Mouse (Mus musculus): ENCODE data around the gene Dctd. TPM values are rescaled to one million over a fixed set of nuclear protein-coding genes. Genes with fewer than 3 reads are reported as not detected.

Dctd gene
- total RNA-seq (2021), result 1 to 10 TPM in 1 of 2 experiments, under 1 TPM in 1; 0.43 to 1.2 TPM

DNA sequence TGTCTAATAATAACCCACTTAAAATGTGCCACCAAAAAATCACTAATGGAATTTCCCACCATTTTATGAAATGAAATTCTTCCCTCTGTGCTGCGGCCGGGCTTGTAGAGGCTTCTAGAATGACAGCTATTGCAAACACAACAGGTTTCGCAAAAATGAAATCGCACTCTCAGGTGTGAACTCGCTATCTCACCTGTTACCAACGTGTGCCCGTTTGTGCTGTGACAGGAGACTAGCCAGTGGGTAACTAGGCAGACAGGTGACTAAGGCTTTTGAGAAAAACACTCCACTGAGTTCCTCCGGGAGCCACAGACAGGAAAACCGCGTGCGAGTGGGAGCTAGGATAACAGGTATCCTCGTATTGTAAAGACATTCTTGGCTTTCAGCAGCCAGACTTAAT is at the start of gene Dctd:
Dctd (plus strand) TSS at position 301 of the 400 bp plus-strand sequence.
- no peak for DNase-seq
- intact Hi-C loops (cut with DNase I), result loop anchor here (5.0 to 10.0 kb wide), 4 partner anchors 124 to 1729 kb away; no protein-coding TSS in a partner anchor

- intact Hi-C loops (cut with DNase I), result no loop called here
- DNase-seq, result no peak
Observed at GRCm38 (mm10) chr8:48053611-48054010, 45.3 kb upstream of the Dctd start.

DNA sequence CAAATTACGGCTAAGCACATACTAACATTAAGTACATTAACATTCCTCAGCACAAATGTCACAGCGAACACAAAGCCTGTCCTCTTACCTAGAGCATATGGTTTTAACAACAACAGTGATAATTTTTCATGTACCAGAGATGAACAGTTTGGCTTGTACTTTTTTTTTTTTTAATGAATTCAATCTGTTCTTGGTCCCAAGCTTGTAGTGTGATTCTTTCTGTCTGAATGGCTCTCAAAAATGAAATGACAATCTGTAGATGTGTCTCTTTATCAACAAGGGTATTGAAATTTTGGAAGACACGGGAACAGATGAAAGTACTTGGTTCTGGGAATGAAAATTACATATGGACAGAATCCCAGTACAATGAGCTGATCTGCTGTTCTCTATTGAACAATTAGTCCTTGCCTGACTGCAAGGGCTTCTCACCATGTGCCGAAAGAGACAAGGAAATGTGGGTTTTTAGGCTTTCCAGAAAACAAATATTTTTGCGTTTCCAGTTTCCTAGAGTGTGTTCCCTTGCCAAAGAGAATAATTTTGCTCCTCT is 35.3 kb upstream of the Dctd start:
- no peak for DNase-seq
- intact Hi-C loops (cut with DNase I), result no loop called here

DNA sequence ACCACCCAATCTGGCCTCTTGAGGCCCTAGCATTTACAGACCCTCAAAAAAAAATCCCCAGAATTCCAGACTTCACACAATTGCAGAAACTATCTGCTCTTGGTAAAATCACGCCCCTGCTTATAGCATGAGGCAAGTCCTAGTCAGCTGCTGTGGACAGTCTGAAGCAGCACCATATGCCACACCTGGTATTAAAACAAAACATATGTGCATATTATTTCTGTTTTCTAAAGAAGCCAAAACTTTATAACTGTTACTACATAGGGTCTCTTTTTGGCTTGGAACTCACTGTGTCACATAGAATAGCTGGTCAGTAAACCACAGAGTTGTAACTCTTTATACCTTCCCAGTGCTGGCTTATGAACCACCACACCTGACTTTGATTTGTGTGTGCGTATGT is 24.7 kb upstream of the Dctd start:
- intact Hi-C loops (cut with DNase I), result no loop called here
- DNase-seq, result no peak

- intact Hi-C loops (cut with DNase I), result no loop called here
- DNase-seq, result no peak
Observed at GRCm38 (mm10) chr8:48082343-48082742, 16.5 kb upstream of the Dctd start.

DNA sequence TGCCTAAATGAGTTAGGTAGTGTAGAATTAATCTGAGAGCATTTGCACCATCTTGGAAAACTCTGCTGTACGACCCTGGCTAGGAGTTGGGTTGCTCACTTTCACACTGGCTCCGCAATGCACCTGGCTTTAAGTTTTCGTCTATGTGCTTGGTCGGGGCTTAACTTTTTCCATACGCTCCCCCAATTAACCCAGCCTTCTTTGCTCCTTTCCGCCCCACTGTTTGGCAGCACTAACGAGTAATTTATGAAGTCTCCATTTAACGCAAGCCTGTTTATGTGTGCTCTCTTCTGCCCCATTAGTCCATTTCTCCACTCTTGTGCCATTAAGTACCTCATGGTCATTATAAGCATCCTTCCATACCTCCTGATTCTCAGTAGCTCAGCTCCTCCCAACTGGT is 8.2 kb upstream of the Dctd start:
- intact Hi-C loops (cut with DNase I), result loop anchor here (10.0 kb wide), 2 partner anchors 434 to 1614 kb away; no protein-coding TSS in a partner anchor
- DNase-seq, result no peak

DNA sequence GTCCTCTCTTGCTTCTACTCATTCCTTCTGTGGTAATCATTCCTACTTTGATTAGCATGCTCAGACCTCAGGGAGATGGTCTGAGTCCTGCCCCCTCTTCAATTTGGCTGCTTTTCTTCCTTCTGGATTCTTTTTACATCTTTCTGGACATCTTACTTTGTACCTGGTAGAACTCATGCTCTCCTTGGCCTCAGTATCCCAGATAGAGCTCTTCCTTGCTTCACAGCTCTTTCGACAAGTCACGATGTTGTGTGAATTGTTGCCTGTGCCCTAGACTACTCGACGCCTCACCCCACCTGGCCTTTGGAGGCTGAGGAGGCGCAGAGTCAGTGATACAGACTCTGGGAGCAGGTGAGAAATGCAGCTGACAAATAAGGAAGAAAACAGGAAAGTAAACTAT is 3.5 kb upstream of the Dctd start:
- DNase-seq, result no peak
- intact Hi-C loops (cut with DNase I), result loop anchor here (5.0 to 10.0 kb wide), 4 partner anchors 127 to 1732 kb away; no protein-coding TSS in a partner anchor

- peak; percentile 26 to 50 for DNase-seq
- intact Hi-C loops (cut with DNase I), result loop anchor here (5.0 to 10.0 kb wide), 4 partner anchors 125 to 1730 kb away; no protein-coding TSS in a partner anchor
Observed at GRCm38 (mm10) chr8:48097131-48097794, 1.6 kb upstream of the Dctd start.

- no peak for DNase-seq
- intact Hi-C loops (cut with DNase I), result loop anchor here (5.0 to 10.0 kb wide), 4 partner anchors 124 to 1729 kb away; no protein-coding TSS in a partner anchor
Observed at GRCm38 (mm10) chr8:48098081-48098639, 732 bp upstream of the Dctd start.

GRCm38 (mm10) chr8:48100100-48100787 is 1.4 kb downstream of the Dctd start:
- intact Hi-C loops (cut with DNase I), result no loop called here
- no peak for DNase-seq

DNA sequence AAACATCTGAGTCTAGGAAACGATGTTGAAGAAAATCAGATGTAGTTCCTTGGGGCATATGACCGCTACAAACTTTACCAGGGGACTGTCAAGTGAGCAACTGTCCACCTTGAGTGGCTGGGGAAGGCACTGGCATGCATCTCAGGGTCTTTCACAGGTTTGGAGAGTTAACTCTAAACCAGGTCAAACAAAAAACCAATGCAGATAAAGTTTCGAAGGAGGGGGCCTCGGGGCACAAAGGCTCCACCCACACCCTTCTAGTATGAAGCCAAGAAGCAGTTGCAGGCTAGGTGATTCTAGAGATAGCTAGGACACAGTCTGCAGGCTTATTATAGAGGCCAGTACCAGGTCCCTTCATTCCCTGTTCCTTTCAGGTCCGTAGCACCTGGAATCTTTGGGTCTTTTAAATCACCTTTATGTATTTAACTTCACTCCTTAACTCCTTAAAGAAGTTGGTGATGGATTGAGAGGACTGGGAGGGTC is 10.5 kb downstream of the Dctd start:
- intact Hi-C loops (cut with DNase I), result no loop called here
- no peak for DNase-seq

GRCm38 (mm10) chr8:48109856-48110780 is 11.2 kb downstream of the Dctd start:
- DNase-seq, result peak; percentile 38 to 42
- intact Hi-C loops (cut with DNase I), result no loop called here

DNA sequence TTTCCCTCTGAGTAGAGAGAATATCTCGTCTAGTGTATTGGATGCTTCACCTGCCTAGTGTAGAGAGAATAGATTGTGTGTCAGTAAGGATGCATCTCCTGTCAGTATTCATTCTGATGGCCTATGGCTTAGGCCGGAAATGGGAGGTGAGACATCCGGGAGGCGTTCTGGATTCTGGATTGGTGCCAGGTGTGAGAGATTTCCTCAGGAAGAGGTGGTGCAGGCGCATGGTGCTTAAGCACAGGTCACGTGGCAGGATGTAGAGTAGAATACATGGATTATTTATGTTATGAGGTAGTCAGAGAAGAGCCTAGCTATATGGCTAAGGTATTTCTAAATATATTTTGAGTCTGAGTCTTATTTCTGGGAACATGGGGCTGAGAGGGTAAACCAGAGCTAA is 15.7 kb downstream of the Dctd start:
- intact Hi-C loops (cut with DNase I), result no loop called here
- DNase-seq, result peak in 1 of 2 experiments; percentile 13

- intact Hi-C loops (cut with DNase I), result no loop called here
- DNase-seq, result no peak
Observed at GRCm38 (mm10) chr8:48122991-48123390, 24.1 kb downstream of the Dctd start.

DNA sequence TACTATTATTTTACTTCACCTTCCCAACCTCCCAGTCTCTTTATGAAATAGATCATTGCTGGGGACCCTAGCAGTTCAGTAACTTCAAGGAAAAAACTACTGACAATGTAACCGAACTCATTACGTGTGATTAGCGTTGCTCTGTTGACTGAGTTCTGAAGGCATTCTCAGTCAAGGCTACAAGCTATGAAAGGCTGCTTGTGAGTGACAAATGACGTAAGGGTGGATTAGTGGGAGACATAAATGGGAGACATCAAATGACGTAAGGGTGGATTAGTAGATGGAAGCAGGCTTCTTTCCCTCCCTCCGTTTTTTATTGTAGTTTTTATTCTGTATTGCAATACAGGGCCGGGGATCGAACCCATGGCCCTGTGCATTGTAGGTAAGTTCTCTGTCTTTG is 26.0 kb downstream of the Dctd start:
- intact Hi-C loops (cut with DNase I), result no loop called here
- DNase-seq, result no peak

GRCm38 (mm10) chr8:48126954-48127353 is 28.1 kb downstream of the Dctd start:
- intact Hi-C loops (cut with DNase I), result no loop called here
- DNase-seq, result no peak

DNA sequence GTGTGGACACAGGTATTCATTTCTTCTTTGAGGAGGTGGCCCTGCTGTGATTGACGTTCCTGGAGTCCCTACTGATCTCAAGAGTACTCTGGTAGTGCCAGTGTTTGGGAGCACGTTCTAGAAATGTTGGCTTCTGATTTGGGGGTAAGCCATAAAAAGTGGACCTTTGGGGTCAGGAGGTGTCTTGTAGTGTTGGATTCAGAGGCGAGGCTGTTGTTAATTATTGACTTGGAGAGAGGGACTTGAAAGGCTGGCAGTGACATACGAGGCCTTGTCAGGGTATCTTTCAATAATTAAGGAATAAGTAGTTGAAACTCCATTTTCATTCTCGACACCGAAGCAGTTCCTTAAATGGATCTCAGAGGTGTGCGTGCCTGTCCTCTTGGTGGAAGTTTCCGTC is 31.4 kb downstream of the Dctd start:
- DNase-seq, result no peak
- intact Hi-C loops (cut with DNase I), result no loop called here

- no peak for DNase-seq
- intact Hi-C loops (cut with DNase I), result no loop called here
Observed at GRCm38 (mm10) chr8:48133321-48133720, 34.4 kb downstream of the Dctd start.

GRCm38 (mm10) chr8:48136804-48137650 is 38.1 kb downstream of the Dctd start:
- intact Hi-C loops (cut with DNase I), result no loop called here
- DNase-seq, result no peak

Measured in heart, postnatal 36 days (tissue).